Mouse (Mus musculus) heart, embryonic 15.5 days (tissue): ENCODE measurements around the gene Arfgap1. TPM values are rescaled to one million over a fixed set of nuclear protein-coding genes. Genes with fewer than 3 reads are reported as not detected.

Source experiments
- ATAC-seq: fragments of 200-750 bp; cut with Nextera tagmentation; replicated peaks from 2 replicates; pipeline ENCODE4 v1.8.0; 2017; ENCODE audit warnings: low read depth, moderate TSS enrichment; ENCODE audit not compliant: insufficient number of reproducible peaks, insufficient read depth, low FRiP score
- H3K27ac ChIP-seq: fragments of 300-500 bp; sonication (generic); 2 replicates; pipeline ENCODE4 v1.5.1; 2015; ENCODE audit warnings: mild to moderate bottlenecking, inconsistent platforms
- H3K27me3 ChIP-seq: fragments of 300-500 bp; sonication (generic); 2 replicates; pipeline ENCODE4 v1.6.1; 2015; ENCODE audit warnings: inconsistent platforms
- H3K36me3 ChIP-seq: fragments of 300-500 bp; sonication (generic); 2 replicates; pipeline ENCODE4 v1.6.1; 2015; ENCODE audit warnings: mild to moderate bottlenecking, inconsistent platforms
- H3K4me1 ChIP-seq: fragments of 300-500 bp; sonication (generic); replicated peaks from 2 replicates; pipeline ENCODE4 v1.6.1; 2015; ENCODE audit warnings: inconsistent platforms
- H3K4me2 ChIP-seq: fragments of 300-500 bp; sonication (generic); 2 replicates; pipeline ENCODE4 v1.6.1; 2015; ENCODE audit warnings: inconsistent platforms, mild to moderate bottlenecking, moderate library complexity
- H3K4me3 ChIP-seq: fragments of 300-500 bp; sonication (generic); 2 replicates; pipeline ENCODE4 v1.5.1; 2015; ENCODE audit warnings: mild to moderate bottlenecking, inconsistent platforms
- H3K9ac ChIP-seq: fragments of 300-500 bp; sonication (generic); 2 replicates; pipeline ENCODE4 v1.6.1; 2015; ENCODE audit warnings: mild to moderate bottlenecking, inconsistent platforms
- H3K9me3 ChIP-seq: fragments of 300-500 bp; sonication (generic); replicated peaks from 2 replicates; pipeline ENCODE4 v1.6.1; 2016; ENCODE audit warnings: inconsistent platforms
- WGBS: fragments of 180-500 bp; shearing (Covaris S2); methylation state at CpG from one replicate; pipeline ENCODE4 v1.1.7; 2015; ENCODE audit warnings: mixed read lengths; 5-methylcytosine and 5-hydroxymethylcytosine counted together
- polyA plus RNA-seq: library from polyadenylated mRNA; unstranded; fragments of >200 nt; fragmentation: Nextera tagmentation; extraction: Ambion mirVana; gene quantifications from 2 replicates; pipeline ENCODE4 v1.2.1, GENCODE M21; 2015

Gene Arfgap1
- polyA plus RNA-seq, 1 experiment from 2014 or later: 71.8 TPM

DNA sequence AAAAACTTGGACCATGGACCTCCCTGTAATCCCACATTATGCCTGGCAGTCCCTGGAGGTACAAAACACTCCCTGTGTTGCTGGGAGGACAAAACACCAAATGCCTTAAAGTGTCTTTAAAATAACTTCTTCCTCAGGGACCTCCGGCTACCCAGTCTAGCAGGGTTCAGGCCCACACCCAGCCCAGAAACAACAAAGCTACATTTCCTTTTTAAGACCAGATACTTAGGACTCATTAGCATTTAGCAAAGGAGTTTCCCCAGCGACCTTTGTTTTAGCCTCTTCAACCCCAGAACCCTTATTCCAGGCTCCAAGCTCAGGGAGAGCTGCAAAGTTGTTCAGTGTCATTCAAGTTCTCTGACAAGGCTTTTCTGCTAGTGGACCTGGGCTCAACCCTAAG, 13.4 kb upstream of the Arfgap1 start:
- no peak for ATAC-seq
- peak overlapping the region; percentile 70 for H3K27ac ChIP-seq
- no peaks in the 10 kb centered on the region for H3K36me3 ChIP-seq
- peaks cover 33% of the 10 kb centered on the region for H3K27me3 ChIP-seq
- peak overlapping the region; percentile 62 for H3K4me3 ChIP-seq
- 30% methylated on average over 2 of the region's 2 CpGs for WGBS
- H3K9ac ChIP-seq: peak overlapping the region; percentile 53
- peaks cover 31% of the 10 kb centered on the region for H3K4me1 ChIP-seq
- H3K4me2 ChIP-seq: peak overlapping the region; percentile 91
- H3K9me3 ChIP-seq: no peaks in the 10 kb centered on the region

DNA sequence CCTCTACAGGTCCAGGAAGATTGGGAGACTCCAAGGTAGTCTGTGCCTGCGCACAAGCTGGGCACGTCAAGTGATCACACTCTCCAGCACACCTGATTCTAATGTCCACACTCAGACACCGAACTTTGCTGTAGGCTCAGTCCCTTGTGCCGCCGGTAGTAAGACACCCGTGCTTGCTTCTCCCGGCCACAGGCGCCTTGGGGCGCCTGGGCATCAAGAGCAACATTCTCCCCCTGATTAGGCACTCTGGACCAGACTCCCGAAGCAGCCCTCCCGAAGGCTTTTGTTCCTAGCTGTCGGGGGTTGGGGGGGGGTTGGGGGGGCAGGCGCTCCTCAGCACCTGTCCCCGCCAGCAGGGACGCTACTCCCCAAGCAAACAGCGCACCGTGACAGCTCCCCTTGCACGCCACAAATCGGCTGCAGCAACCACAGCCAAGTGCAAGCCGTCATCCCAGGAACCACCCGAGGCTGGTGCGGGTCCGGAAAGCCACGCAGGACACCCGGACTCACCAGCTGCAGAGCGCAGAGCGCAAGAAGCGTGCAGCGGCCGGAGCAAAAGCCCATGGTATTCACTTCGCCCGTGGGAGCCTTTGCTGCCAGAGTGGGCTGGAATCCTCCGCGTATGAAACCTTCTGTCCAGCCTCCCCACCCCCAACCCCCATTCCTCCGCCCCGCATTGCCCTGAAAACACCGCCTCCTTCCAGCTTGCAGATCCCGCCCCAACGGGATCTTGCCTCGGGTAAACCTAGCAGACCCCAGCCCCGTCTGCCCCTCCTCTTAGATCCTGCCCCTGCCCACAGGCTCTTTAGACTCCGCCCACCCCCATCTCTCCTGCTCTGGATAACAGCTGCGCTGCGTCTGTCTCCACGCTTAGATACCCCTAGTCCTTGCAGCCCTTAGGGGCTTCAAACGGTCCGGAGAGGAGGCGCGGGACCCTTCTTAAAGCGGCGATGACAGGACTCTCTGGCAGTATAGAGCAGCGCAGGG, 12.7 kb upstream of the Arfgap1 start, which contains the start of gene Nkain4:
Gene Nkain4 (minus strand): TSS at position 639 of the 987 bp plus-strand sequence.
- ATAC-seq: peak; percentile 85
- Histone ChIP-seq H3K9ac (peak within 1 kb of the TSS; percentile 53), H3K4me2 (peak within 1 kb of the TSS; percentile 91), H3K36me3 (no peaks in the 10 kb centered on the region), H3K4me1 (peaks cover 31% of the 10 kb centered on the region), H3K9me3 (no peaks in the 10 kb centered on the region), H3K27me3 (peaks cover 33% of the 10 kb centered on the region), H3K27ac (peak within 1 kb of the TSS; percentile 70), H3K4me3 (peak within 1 kb of the TSS; percentile 62)
- 1% methylated on average over 52 of the region's 52 CpGs for WGBS

- WGBS: 72% methylated on average over 7 of the region's 7 CpGs
- H3K27me3 ChIP-seq: peaks cover 18% of the 10 kb centered on the region
- no peak for ATAC-seq
- H3K4me3 ChIP-seq: no peak overlapping the region
- H3K36me3 ChIP-seq: no peaks in the 10 kb centered on the region
- peaks cover 28% of the 10 kb centered on the region for H3K4me1 ChIP-seq
- H3K9me3 ChIP-seq: no peaks in the 10 kb centered on the region
- H3K9ac ChIP-seq: no peak overlapping the region
- no peak overlapping the region for H3K27ac ChIP-seq
- no peak overlapping the region for H3K4me2 ChIP-seq
Observed at GRCm38 (mm10) chr2:180959605-180960004, 7.4 kb upstream of the Arfgap1 start.

- H3K9me3 ChIP-seq: no peaks in the 10 kb centered on the region
- H3K36me3 ChIP-seq: no peaks in the 10 kb centered on the region
- no peak overlapping the region for H3K9ac ChIP-seq
- 60% methylated on average over 3 of the region's 3 CpGs for WGBS
- peaks cover 18% of the 10 kb centered on the region for H3K27me3 ChIP-seq
- H3K27ac ChIP-seq: no peak overlapping the region
- ATAC-seq: no peak
- no peak overlapping the region for H3K4me3 ChIP-seq
- H3K4me1 ChIP-seq: peaks cover 25% of the 10 kb centered on the region
- H3K4me2 ChIP-seq: no peak overlapping the region
Observed at GRCm38 (mm10) chr2:180960187-180960586, 6.8 kb upstream of the Arfgap1 start.

DNA sequence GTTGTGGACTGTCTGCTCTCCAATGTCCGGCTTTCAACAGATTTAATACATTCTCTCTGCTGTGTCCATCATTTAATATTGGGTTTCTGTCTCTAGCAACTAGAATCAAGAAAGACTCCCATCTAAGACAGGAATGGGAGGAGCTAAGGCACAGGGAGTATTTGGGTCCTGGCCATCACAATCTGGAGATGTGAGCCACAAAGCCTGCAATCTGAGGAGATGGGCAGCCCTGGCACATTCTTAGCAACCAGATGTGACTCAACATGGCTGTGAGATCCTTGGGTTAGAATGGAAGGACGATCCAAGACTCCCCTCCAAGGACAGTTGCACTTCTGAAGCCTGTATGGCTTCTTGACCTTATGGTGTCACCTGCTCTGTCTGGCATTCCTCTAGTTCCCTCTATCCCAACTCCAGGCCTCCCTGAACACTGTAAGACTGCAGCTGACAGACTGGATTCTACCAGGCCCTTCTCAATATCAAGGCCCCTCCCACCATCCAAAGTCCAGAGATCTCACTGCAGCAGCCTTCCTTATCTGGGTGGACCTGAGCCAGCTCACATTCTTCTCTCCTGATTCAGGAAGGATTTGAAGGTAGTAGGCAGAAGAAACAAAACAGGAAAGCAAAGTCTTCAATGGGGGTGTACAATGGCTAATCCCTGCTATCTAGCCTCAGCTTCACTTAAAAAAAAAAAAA, 4.3 kb upstream of the Arfgap1 start:
- 50% methylated on average over 2 of the region's 2 CpGs for WGBS
- no peaks in the 10 kb centered on the region for H3K9me3 ChIP-seq
- H3K9ac ChIP-seq: no peak overlapping the region
- H3K36me3 ChIP-seq: no peaks in the 10 kb centered on the region
- 0 out of 2 replicates have a peak, but pooled peaks cover 6% of the 10 kb centered on the region for H3K27me3 ChIP-seq
- peak overlapping the region; percentile 69 for H3K27ac ChIP-seq
- H3K4me2 ChIP-seq: no peak overlapping the region
- peaks cover 30% of the 10 kb centered on the region for H3K4me1 ChIP-seq
- ATAC-seq: peak; percentile 44; the same call in 1 of the 2 replicates
- H3K4me3 ChIP-seq: no peak overlapping the region

DNA sequence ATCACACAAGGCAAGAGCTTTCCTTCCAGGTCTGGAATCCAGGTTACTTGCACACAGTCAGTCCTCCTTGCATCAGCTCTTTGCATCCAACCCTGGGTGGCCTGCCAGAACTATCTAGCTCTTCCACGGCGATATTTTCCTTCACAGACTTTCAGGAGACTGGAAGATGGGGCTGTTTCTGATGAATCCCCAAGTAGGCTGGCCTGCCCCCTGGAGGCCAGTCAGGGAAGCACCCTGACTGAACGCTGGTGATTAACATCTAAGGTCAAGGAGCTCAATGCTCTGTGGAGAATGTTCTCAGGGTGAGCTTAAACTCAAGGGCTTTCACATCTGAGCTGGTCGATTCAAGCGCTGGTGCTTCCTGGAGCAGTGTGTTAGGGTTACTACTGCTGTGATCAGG, 3.1 kb upstream of the Arfgap1 start:
- no peaks in the 10 kb centered on the region for H3K9me3 ChIP-seq
- no peak overlapping the region for H3K4me3 ChIP-seq
- 5% methylated on average over 5 of the region's 5 CpGs for WGBS
- peak overlapping the region; percentile 69 for H3K27ac ChIP-seq
- no peak for ATAC-seq
- no peak overlapping the region for H3K9ac ChIP-seq
- no peaks in the 10 kb centered on the region for H3K36me3 ChIP-seq
- peaks cover 40% of the 10 kb centered on the region for H3K4me1 ChIP-seq
- H3K27me3 ChIP-seq: 0 out of 2 replicates have a peak, but pooled peaks cover 6% of the 10 kb centered on the region
- no peak overlapping the region for H3K4me2 ChIP-seq

- peak overlapping the region; percentile 91 for H3K9ac ChIP-seq
- peak overlapping the region; percentile 90 for H3K27ac ChIP-seq
- no peaks in the 10 kb centered on the region for H3K27me3 ChIP-seq
- peak overlapping the region; percentile 89 for H3K4me3 ChIP-seq
- no peak for ATAC-seq
- no peaks in the 10 kb centered on the region for H3K9me3 ChIP-seq
- peak overlapping the region; percentile 66 for H3K4me2 ChIP-seq
- peaks cover 10% of the 10 kb centered on the region; the same call in 1 of the 2 replicates for H3K36me3 ChIP-seq
- H3K4me1 ChIP-seq: peaks cover 42% of the 10 kb centered on the region
- 10% methylated on average over 14 of the region's 14 CpGs for WGBS
Observed at GRCm38 (mm10) chr2:180966092-180966882, 738 bp upstream of the Arfgap1 start.

DNA sequence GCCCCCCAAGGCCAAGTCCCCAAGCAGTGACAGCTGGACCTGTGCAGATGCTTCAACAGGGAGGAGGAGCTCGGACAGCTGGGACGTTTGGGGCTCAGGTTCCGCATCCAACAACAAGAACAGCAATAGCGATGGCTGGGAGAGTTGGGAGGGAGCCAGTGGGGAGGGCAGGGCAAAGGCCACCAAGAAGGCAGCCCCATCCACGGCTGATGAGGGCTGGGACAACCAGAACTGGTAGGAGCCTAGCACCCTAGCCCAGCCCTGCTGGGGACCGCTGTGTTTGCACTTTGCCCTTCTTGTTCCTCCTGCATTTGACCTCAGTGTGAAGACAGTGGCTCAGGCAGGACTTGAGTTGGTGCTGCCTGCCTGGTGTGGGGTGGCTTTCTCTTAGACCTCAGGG, 14.1 kb downstream of the Arfgap1 start:
- Histone ChIP-seq H3K4me2 (no peak overlapping the region), H3K9ac (no peak overlapping the region), H3K9me3 (no peaks in the 10 kb centered on the region), H3K36me3 (peaks cover 66% of the 10 kb centered on the region), H3K27ac (no peak overlapping the region), H3K4me1 (no peaks in the 10 kb centered on the region), H3K27me3 (no peaks in the 10 kb centered on the region), H3K4me3 (no peak overlapping the region)
- ATAC-seq: no peak
- 78% methylated on average over 6 of the region's 6 CpGs for WGBS

DNA sequence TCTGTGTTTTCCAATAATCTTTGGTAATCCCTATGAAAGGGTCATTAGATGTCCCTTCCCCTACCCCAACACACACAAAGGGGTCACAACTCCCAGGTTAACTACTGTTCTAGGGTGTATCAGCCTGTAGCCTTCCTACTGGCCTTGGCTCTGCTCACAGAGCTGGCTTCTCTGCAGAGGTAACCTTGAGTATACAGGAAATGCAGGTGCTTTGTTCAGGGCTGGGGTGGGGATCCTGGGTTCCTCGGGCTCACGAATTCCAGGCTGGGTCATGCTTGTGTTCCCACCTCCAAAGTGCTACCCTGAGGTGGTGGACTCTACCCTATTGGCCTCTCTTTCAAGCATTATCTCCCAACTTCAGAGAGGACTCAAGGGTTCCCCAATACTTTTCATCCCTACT, 18.6 kb downstream of the Arfgap1 start:
- 78% methylated on average over 2 of the region's 2 CpGs for WGBS
- no peak overlapping the region for H3K27ac ChIP-seq

GRCm38 (mm10) chr2:180986449-180986848, 19.4 kb downstream of the Arfgap1 start, which contains the start of gene Col20a1:
Col20a1 (plus strand) TSS chr2:180986535.
- H3K4me1 ChIP-seq: peaks cover 10% of the 10 kb centered on the region
- no peak within 1 kb of the TSS for H3K27ac ChIP-seq
- H3K4me3 ChIP-seq: no peak within 1 kb of the TSS
- no peaks in the 10 kb centered on the region for H3K9me3 ChIP-seq
- H3K27me3 ChIP-seq: no peaks in the 10 kb centered on the region
- no peak within 1 kb of the TSS for H3K9ac ChIP-seq
- 62% methylated on average over 2 of the region's 2 CpGs for WGBS
- no peak for ATAC-seq
- H3K36me3 ChIP-seq: peaks cover 15% of the 10 kb centered on the region
- H3K4me2 ChIP-seq: no peak within 1 kb of the TSS

More for the DNA sequence above, 18.6 kb downstream of the Arfgap1 start:
- no peak overlapping the region for H3K4me2 ChIP-seq
- H3K4me1 ChIP-seq: peaks cover 10% of the 10 kb centered on the region
- H3K4me3 ChIP-seq: no peak overlapping the region
- no peaks in the 10 kb centered on the region for H3K9me3 ChIP-seq
- no peak overlapping the region for H3K9ac ChIP-seq
- no peaks in the 10 kb centered on the region for H3K27me3 ChIP-seq
- ATAC-seq: no peak
- peaks cover 23% of the 10 kb centered on the region for H3K36me3 ChIP-seq
